Comparison of ENCODE assay signal across 11 mouse cellular contexts in genomic region chr15:11605677-11606076, GRCm38 (mm10).
"Had no signal": no experiment of that assay in that cellular context is flagged by ENCODE, and none has a peak within 500 bp of the region (broad histone marks: within the 10 kb centered on the region; RNA-seq: fewer than 3 reads in every experiment).

No protein-coding gene starts in this region.

- DNase-seq: liver, embryonic 13.5 days; liver, postnatal 0 days; lung, adult 2 months; lung, postnatal 14 days; lung, postnatal 36 days; retina, postnatal 1 day; right cerebral cortex, postnatal 4 days; spleen, adult 18-20 months; thymus, adult 2 months; thymus, postnatal 25 days; thymus, postnatal 4 days had no signal
